Mouse (Mus musculus): ENCODE results near the gene Txk.

The Txk gene

DNA sequence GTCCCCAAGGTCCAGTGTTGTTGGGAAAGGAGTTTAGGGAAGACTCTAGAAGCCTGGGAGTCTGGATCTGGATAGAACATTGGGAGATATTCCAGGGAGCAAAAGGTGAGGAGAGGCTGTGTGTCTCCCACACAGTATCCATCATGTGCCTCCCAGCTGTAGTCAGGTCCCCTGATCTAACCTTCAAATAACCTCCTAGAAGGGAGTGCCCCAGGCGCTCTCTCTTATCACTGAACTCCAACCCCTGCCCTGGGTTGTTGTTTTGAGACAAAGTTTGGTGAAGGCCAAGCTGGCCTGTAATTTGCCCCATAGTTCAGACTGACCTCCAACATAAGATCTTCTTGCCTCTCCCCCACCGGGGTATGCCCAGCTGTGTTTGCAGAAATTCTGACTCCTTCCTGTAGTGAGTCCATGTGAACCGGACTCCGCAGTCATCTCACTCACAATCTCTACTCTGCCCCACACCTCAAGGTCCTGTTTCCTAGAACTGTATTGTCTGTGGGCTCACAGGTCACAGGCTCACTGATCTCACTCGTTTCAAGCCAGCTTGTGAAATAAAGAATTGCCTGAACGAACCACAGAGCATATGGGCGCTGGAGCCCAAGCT lies 3.8 kb downstream of the Txk start:
- no peak for DNase-seq

DNA sequence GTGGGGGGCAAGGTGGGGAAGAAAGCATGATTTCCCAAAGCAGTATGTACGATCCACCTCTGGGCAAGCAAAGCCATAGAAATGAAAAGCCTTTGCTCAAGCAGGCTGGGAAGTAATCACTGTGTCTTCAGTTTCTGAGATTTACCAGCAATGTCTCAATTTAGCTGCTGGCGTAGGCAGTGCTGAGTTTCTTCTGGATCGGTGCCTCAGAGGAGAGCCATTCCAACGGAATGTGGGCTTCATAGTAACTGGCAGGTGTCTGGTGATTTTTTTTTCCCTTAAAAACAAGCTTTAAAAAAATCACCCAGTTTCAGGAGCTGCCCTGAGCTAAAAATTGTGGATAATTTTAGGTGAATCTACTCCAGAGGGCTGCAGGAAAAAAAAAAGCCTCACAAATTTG lies 5.2 kb downstream of the Txk start:
- no peak for DNase-seq

DNA sequence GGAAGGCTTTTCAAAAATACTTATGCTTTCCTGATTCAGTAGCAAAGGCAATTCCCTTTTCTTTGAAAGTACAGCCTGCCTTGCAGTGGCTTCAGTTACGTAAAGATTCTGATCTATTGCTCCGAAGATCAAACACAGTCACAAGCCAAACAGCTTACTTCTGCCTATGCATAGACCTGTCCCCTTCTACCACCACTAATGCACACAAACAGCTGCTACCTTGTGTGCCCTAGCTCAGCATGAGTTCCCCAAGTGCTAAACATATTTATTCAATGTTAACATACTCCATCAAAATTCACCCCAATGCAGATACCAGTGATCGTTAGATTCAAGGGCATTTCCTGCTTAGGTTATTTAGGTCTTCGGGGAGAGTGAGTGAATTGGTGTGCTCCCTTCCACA lies 6.1 kb downstream of the Txk start:
- DNase-seq: no peak

DNA sequence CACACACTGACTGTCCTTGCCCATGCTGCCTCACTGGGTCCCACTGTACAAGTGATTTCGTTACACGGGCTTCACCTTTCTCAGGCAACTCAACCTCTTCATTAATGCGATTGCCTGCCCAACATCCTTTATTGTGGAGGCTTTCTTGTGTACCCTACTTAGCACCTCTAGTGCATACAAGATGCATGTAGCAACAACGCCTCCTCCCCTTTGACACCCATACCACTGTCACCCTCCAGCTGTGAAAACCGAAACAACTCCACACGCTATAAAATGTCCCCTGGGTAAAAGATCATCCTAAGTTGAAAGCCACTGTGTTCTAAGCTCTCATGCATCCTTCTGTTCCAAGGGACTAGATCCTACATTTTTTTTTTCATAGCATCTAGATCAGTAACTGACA lies 9.5 kb downstream of the Txk start:
- no peak for DNase-seq

DNA sequence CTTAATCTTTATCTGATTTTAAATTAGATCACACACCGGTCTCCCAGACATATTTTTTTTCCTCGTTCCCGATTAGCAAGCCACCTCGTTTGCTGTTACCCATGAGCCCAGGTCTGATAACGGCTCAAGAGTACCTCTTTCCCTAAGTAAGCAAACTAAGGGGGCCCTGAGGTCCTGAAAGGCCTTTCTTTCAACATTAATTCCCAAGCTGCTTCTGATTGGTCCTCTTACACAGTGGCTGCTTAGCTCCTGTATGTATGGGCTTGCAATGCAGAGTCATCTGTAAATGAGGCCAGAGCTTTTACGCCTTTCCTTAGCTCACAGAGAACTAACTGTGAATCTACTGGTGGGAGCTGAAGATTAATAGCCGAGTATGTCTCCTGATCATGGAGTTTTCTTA lies 15.7 kb downstream of the Txk start:
- DNase-seq: no peak

DNA sequence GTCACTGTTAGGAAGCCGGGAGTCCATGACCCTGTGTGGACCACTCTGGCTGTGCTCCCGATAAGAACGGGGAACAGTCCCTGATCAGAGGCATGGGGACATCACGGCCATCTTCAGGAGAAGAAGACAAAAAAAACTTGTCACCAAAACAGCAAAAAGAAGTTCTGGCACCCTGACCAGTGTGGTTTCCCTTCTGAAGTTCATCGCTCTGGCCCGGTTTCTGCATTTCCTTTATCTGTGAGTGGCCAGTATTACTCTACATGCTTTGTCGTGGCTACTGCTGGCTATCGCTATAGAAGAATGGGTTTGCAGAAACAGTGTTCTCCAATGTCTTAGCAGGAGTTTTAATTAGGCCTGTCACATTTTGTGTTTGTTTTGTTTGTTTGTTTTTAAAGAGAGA lies 16.1 kb downstream of the Txk start:
- DNase-seq: no peak

DNA sequence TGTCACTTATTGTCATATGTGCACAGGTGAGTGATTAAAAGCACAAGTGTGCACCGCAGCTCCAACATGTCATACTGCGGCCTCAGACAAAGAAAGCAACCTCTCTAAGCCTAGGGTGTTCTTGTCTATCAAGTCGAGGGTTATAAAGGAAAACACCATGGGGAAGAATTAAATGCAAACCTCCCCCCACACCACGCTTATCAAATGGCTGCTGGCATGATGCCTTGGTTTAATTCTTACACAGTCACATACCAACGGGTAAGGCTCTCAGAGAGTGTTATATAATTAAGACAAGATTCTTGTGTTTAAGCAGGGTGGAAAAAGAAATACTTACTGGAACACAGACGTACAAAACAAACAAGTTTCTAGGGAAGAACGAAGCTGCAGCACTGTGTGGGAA lies 16.8 kb downstream of the Txk start:
- no peak for DNase-seq

DNA sequence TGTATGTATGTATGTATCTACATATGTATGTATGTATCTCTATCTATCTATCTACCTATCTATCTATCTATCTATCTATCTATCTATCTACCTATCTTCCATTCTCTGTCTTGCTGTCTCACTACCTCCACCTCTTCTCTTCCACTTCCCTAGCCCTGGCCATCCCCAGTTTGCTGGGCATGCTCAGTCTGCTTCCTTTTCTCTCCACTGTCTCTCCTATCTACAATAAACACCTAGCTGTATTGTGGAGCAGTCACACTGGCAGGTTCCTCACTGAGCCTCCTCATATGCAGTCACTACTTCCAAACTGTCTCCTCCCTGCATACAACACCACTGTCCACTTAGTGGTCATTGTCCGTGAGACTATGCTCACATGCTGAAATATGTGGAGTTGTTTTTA lies 19.7 kb downstream of the Txk start:
- no peak for DNase-seq

DNA sequence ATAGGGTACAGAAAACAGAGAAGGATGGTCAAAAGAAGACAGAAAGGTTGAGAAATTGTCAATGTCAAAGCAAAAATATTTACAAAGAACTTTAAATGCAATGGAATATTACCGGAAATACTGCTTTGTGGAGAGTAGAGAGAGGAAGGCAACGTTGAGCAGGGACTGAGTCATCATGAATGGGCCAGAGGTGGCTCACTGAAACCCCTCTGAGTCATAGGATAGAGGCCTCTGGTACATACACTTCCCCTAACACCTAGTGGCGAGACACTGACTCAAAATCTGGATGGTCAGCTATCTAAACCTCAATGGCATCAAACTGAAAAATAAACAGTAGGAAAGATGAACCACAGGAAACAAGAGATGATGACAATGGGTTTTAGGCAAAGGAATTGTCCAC lies 27.2 kb downstream of the Txk start:
- no peak for DNase-seq

DNA sequence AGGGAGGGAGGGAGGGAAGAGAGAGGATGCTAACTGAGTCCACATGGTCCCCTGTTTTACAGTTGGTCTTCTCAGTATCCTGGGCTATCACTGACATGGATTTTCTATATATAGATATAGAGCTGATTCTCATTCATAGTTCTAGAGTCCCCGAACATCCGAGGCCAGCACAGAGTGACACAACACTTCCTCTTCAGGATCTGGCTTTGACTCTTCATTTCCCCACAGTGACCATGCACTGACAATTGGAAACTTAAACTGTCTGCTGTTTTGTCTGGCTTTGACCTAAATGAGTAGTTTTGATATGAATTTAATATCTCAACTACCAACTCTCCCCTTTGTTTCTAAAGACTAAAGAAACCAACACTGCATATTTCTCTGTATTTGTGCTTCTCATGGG lies 29.1 kb downstream of the Txk start:
- no peak for DNase-seq

DNA sequence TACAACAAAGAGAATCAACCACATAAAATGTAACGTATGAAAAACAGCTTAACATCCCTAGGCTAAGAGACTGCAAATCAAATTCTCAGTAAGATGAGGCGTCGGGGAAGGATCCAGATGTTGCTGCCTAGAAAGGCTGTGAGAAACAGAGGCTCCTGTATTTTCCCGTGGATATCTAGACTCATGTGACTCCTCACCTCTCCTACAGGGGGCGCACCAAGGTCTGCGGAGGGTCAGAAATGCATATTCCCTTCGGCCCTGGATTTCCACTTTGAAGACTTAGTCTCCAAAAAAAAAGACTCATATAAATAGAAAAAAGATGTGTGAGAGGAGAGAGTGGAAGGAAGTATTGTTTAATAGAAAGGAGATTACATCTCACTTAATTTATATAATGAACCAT lies 32.0 kb downstream of the Txk start:
- no peak for DNase-seq

DNA sequence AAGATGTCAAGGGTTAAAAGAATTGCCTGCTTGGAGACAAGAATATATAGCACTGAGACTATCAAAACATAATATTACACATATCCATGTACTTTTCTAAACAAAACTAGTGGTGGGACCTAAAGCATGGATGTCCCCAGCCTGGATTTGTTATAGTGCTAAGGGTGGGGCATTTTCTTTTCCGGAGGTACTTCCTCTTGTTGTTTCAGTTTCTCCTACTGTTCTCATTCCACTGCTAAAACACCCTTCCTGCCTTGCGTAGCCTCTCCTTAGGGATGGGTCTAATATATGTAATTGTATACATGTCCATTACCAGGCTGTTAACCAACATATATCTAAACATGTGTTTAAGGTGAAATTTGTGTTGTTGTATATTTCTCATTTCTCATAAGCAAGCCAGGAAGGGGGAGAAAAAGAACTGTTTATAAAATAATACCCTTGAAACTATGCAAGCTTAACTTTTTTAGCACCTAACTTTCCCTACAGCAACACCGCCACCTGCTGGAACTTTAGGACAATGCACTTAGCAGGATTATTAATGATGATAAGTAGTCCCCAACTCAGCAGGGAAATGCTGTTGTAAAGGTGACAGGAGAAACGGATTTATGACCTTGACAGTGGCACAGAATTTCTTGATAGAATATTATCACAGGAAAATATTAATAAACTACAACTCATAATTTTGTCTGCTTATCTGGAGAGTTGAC lies 41.9 kb downstream of the Txk start:
- DNase-seq: peak; percentile 61

DNA sequence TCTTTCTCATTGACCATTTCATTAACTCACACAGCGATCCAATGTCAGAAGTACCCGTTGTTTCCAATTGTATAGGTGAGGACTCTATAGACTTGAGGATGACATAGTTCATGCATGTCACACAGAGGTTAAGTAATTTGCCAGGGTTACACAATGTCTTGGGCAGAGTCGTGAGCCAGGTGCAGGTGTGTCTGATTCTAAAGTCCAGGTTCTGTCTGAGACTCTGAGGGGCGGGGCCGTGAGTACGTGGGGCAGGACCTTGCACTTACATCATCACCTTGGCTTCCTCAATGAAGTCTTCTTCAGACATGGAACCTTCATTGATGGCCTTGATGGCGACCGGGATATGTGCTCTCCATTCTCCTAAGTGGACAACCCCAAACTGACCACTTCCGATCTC lies 42.6 kb downstream of the Txk start:
- DNase-seq: no peak

DNA sequence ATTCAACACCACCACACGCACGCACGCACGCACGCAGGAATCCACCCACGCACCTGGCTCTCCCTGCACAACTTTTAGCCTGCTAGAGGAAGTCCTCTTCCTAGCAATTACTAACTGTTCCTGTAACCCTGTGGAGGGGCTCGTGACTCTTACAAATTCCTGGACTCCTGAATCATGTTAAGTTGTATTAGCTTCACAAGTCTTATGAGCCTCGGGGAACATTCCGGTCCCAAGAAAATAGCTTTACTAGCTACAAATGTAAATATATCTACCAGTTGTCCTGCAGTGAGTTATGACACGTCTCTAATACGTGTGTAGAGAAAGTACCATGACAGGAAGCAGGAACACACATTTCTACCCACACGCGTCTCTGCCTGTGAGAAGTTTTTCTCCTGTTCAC lies 43.1 kb downstream of the Txk start:
- DNase-seq: no peak

DNA sequence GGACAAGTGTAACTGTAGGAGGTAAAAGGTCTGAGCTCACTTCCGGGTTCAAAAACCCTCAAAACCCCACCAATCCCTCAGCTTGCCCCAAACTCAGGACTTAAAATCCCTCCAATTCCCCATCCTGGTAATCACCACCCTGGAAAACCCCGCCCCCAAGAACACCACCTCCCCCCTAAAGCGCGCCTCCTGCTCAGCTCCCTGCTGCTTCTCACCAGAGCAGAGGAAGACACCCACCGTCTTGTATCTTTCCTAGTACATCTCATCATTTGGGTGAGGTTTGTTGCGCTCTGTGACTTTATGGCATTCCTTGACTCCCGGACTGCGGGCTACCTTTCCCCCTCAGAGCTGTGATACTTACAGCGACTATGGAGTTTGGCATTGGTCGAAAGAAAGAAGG lies 45.9 kb downstream of the Txk start:
- DNase-seq: peak; percentile 6

DNA sequence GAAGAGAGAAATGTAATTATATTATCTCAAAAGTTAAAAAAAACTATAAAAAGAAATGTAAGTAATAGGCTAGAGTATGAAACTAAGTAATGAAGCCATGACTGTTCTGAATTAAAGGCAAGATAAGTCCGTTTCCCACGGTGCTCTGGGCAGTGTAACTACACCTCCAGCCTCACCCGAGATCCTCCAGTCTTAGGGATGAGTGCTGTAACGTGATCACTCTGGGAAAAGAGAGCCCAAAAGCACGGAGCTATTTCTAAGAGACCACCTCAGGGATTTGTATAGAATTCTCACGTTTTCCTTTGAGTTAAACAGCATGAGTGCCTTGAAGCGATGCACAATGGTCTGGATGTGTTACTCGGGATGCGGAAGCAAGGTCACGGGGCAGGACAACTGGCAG lies 46.5 kb downstream of the Txk start:
- no peak for DNase-seq

DNA sequence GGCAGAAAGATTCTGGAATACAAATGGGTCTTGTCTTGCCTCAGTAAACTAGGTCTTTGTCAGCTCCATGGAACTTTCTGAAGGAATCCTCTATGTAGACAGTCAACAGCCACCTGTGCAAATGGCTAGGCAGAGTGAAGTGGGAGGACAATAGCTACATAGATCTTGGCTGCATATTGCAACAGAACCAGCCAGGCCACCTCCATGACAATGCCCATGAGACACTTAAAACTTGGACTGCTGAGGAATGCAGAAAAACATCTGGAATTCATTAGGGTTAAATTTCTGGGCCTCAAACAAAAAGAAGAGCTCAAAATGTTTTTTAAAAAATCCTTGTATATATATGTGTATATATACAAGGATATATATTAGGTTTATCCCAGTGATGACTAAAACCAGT lies 50.4 kb downstream of the Txk start:
- no peak for DNase-seq

DNA sequence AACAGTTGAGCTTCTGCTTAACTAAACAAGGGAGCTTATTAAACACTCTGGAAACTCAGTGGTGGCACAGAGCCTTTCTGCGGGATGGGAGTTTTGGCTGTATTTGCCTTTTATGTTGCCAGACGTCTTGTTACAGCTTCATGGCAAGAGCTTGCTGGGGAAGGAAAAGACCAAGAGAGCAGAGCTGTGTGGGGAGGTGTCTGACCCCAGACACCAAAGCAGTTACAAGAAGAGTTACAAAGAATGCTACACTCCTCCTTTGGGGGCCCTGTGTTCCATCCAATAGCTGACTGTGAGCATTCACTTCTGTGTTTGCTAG lies 53.1 kb downstream of the Txk start:
- DNase-seq: no peak

DNA sequence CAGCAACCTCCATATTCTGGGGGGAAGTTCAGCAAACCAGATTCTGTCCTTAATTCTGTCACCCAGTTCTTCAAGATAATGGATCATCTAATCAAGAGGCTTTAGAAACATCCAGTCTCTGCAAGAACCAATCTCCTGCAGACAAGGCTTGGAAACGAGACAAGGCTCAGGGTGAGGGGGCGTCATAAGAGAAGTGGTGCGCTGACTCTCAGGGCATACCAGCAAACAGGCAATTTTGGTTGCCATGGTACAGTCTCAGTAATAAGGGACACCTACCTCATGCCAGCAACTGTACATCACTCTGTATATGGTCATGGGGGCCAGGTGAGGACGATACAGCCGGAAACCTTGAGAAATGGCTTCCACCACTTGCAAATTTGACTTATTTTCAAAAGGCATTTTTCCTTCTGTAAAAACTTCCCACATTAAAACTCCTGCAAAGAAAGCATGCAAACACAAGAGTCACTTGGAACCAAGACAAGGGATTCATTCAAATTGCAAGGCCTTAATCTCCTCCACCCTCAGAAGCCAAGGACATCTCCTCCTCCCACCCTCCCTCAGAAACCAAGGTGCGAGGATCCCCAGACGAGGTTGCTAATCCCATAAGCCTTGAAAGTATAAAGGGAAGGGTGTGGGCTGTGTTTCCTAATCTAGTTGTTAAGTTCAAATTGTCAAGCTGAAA lies 53.6 kb downstream of the Txk start:
- DNase-seq: no peak

DNA sequence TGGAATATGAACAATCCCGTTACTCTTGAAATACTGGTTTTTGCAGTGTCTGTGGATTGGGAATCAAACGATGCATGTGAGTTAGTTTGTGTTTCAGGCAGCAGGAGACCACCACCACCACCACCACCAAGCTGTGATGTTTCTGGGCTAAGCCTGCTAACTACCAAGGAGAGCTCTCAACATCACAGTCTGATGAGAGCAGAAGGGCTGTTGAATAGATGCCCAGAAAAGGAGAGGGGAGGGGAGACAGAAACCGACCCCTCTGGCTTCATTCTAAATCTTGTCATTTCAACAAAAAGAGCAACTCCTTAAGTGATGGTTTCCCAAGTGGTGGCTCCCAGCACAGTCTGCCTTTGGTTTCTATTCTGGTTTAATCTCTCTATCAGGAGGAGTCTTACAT lies 54.2 kb downstream of the Txk start:
- no peak for DNase-seq

DNA sequence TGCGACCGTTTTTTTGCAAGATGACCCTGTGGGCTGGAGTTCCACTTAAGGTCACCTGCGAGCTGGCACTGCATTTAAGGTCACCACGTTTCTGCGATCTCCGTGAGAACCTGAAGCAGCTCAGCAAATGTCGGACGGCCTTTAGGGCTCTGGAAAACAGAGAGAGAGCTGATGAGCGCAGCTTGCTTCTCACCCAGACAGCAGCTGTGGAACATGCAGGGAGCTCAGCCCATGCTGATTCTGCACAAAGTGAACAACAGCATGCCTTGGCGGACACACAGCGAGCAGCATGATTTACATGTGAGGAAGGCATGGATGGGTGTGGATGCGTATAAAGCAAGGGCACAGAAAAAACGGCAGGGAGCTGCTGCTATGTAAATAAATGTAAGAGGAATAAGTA lies 56.1 kb downstream of the Txk start:
- no peak for DNase-seq

DNA sequence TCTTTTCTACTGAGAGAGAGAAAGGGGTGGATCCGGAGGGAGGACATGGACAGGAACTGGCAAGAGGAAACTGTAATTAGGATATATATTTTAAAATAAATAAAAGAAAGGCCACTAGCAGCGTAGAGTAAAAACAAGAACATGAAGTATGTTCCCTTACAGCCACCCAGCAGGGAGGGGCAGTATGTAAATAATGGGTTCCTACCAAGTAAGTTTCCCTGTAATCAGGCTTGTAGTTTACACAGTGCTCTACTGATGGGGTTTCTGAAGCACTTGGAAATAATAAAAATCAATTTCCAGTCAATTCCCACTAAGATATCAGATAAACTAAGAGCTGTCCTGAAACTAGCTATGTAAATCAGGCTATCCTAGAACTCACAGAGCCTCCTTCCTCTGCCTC lies 57.9 kb downstream of the Txk start:
- no peak for DNase-seq

DNA sequence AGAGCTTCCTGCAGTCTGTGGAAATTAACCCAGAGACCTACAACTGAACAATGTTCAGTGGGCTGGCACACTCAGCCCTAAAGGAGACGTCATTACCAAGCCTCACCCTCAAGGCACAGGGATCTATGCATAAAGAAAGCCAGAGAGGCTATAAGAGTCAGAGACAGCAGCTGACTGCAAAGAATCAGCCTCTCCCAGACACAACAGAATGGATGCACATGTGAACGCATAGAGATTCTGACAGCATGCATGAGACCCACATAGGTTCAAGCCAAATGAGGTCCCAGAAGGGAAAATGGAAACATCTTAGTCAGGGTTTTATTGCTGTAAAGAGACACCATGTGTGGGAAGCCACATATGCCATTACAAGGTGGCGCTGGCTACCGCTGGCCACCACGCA lies 62.1 kb downstream of the Txk start:
- DNase-seq: no peak

DNA sequence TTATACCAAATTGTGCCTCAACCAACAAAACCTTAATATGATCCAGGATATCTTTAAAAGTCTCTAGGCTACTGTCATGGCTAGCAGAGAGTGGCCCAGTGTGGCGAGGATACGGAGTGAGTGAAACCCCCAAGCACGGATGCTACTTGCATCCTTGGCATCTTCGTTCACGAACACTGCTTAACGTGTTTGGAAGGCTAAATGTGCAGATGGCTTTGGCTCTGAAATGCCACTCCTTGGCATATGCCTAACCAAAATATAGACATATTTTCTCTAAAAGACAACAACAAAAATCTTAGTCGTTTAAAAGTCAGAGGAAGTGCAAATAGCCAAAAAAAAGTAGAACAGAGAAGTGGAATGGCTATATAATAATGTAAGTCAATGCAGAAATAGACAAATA lies 63.0 kb downstream of the Txk start:
- DNase-seq: no peak

DNA sequence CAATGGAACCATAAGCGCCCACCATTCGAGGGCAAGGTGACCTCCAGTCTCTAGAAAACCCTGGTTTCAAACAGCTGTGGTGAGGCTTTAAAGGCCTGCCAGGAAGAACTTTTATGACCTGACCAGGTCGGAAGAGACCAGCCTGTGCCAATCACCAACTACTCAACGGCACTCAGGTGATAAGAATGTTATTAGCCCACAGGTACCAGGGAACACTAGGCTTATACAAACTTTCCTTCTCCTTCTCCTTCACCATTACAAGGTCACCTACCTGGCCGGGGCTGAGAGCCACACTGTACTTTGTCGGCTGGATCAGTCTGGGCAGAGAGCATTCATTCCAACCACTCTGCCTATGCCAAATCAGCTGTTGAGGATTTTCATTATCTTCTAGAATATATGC lies 71.1 kb downstream of the Txk start:
- DNase-seq: no peak

All from kidney, adult 18-20 months (tissue).